Mouse (Mus musculus) hindbrain, embryonic 14.5 days (tissue): ENCODE data around the gene Jam3. TPM values are rescaled to one million over a fixed set of nuclear protein-coding genes. Genes with fewer than 3 reads are reported as not detected.

Experiments
- ATAC-seq: fragments of 200-750 bp; cut with Nextera tagmentation; 2 replicates; pipeline ENCODE4 v1.8.0; 2017; ENCODE audit warnings: moderate number of reproducible peaks, mild to moderate bottlenecking, moderate TSS enrichment, moderate library complexity; ENCODE audit not compliant: low FRiP score
- DNase-seq: peaks from one replicate; pipeline ENCODE4 v3.0.0-alpha.2; 2015; ENCODE audit warnings: low spot score
- H3K27ac ChIP-seq: fragments of 300-500 bp; sonication (generic); 2 replicates; pipeline ENCODE4 v1.5.1; 2014; ENCODE audit warnings: mild to moderate bottlenecking, moderate library complexity
- H3K27me3 ChIP-seq: fragments of 300-500 bp; sonication (generic); 2 replicates; pipeline ENCODE4 v1.6.1; 2014; ENCODE audit warnings: mild to moderate bottlenecking, low read length, mixed read lengths; ENCODE audit not compliant: control insufficient read depth, insufficient read depth
- H3K36me3 ChIP-seq: fragments of 300-500 bp; sonication (generic); replicated peaks from 2 replicates; pipeline ENCODE4 v1.6.1; 2014; ENCODE audit not compliant: control insufficient read depth, insufficient read depth
- H3K4me1 ChIP-seq: fragments of 300-500 bp; sonication (generic); replicated peaks from 2 replicates; pipeline ENCODE4 v1.6.1; 2014; ENCODE audit warnings: antibody characterized with exemption, low read length, mixed read lengths; ENCODE audit not compliant: control insufficient read depth, insufficient read depth
- H3K4me2 ChIP-seq: fragments of 300-500 bp; sonication (generic); replicated peaks from 2 replicates; pipeline ENCODE4 v1.6.1; 2014; ENCODE audit warnings: mild to moderate bottlenecking, moderate library complexity
- H3K4me3 ChIP-seq: fragments of 300-500 bp; sonication (generic); replicated peaks from 2 replicates; pipeline ENCODE4 v1.5.1; 2014; ENCODE audit warnings: mild to moderate bottlenecking, low read length
- H3K9ac ChIP-seq: fragments of 300-500 bp; sonication (generic); 2 replicates; pipeline ENCODE4 v1.6.1; 2014
- H3K9me3 ChIP-seq: fragments of 300-500 bp; sonication (generic); 2 replicates; pipeline ENCODE4 v1.6.1; 2016; ENCODE audit warnings: low read length; ENCODE audit not compliant: control insufficient read depth
- WGBS: fragments of 180-500 bp; shearing (Covaris S2); extraction: QIAGEN DNeasy Blood & Tissue Kit; methylation state at CpG from one replicate; pipeline ENCODE4 v1.1.7; 2014; 5-methylcytosine and 5-hydroxymethylcytosine counted together
- polyA plus RNA-seq: library from polyadenylated mRNA; unstranded; fragments of >200 nt; fragmentation: Nextera tagmentation; extraction: Ambion mirVana; gene quantifications from 2 replicates; pipeline ENCODE4 v1.2.1, GENCODE M21; 2014

Gene Jam3
- polyA plus RNA-seq, 1 experiment from 2014 or later: 46.1 TPM

- Histone ChIP-seq H3K9me3 (no peaks in the 10 kb centered on the region), H3K4me3 (peak overlapping the region; percentile 14), H3K27me3 (no peaks in the 10 kb centered on the region), H3K4me1 (peaks cover 44% of the 10 kb centered on the region), H3K36me3 (no peaks in the 10 kb centered on the region; the same call in 1 of the 2 replicates), H3K9ac (peak overlapping the region; percentile 35; the same call in 1 of the 2 replicates), H3K27ac (peak overlapping the region; percentile 63), H3K4me2 (peak overlapping the region; percentile 41)
- DNase-seq (peak; percentile 44), ATAC-seq (peak; percentile 76)
- 16% methylated on average over 18 of the region's 18 CpGs for WGBS
Observed at GRCm38 (mm10) chr9:27148631-27149471, 6.4 kb downstream of the Jam3 start.

GRCm38 (mm10) chr9:27147946-27148345 lies 7.3 kb downstream of the Jam3 start:
- WGBS: 76% methylated on average over 8 of the region's 8 CpGs
- Histone ChIP-seq H3K4me3 (no peak overlapping the region), H3K4me1 (peaks cover 41% of the 10 kb centered on the region)

GRCm38 (mm10) chr9:27146826-27147225 lies 8.4 kb downstream of the Jam3 start:
- Histone ChIP-seq H3K27ac (no peak overlapping the region), H3K36me3 (peaks cover 7% of the 10 kb centered on the region), H3K4me2 (no peak overlapping the region), H3K9ac (no peak overlapping the region), H3K27me3 (no peaks in the 10 kb centered on the region), H3K9me3 (no peaks in the 10 kb centered on the region), H3K4me3 (no peak overlapping the region), H3K4me1 (peaks cover 36% of the 10 kb centered on the region)
- ATAC-seq (no peak), DNase-seq (no peak)
- WGBS: 96% methylated on average over 2 of the region's 2 CpGs

More at GRCm38 (mm10) chr9:27147946-27148345, 7.3 kb downstream of the Jam3 start:
- no peak overlapping the region for H3K9ac ChIP-seq
- no peaks in the 10 kb centered on the region for H3K27me3 ChIP-seq
- no peaks in the 10 kb centered on the region; the same call in 1 of the 2 replicates for H3K36me3 ChIP-seq
- no peak for DNase-seq
- no peak overlapping the region for H3K4me2 ChIP-seq
- ATAC-seq: no peak
- H3K27ac ChIP-seq: no peak overlapping the region
- H3K9me3 ChIP-seq: no peaks in the 10 kb centered on the region

- Histone ChIP-seq H3K9ac (no peak overlapping the region), H3K4me3 (no peak overlapping the region), H3K4me1 (peaks cover 19% of the 10 kb centered on the region), H3K4me2 (no peak overlapping the region), H3K27me3 (no peaks in the 10 kb centered on the region), H3K27ac (no peak overlapping the region), H3K9me3 (no peaks in the 10 kb centered on the region), H3K36me3 (peaks cover 12% of the 10 kb centered on the region)
- DNase-seq: no peak
- no peak for ATAC-seq
- WGBS: 72% methylated on average over 5 of the region's 5 CpGs
Observed at GRCm38 (mm10) chr9:27144996-27145395, 10.2 kb downstream of the Jam3 start.

GRCm38 (mm10) chr9:27144271-27144840 lies 10.9 kb downstream of the Jam3 start:
- Histone ChIP-seq H3K9me3 (no peaks in the 10 kb centered on the region), H3K9ac (no peak overlapping the region), H3K27me3 (no peaks in the 10 kb centered on the region), H3K4me1 (peaks cover 14% of the 10 kb centered on the region), H3K36me3 (peaks cover 12% of the 10 kb centered on the region), H3K4me3 (no peak overlapping the region), H3K27ac (no peak overlapping the region), H3K4me2 (no peak overlapping the region)
- ATAC-seq: no peak
- WGBS: 82% methylated on average over 4 of the region's 4 CpGs
- no peak for DNase-seq

GRCm38 (mm10) chr9:27140432-27141065 lies 14.7 kb downstream of the Jam3 start:
- H3K27ac ChIP-seq: no peak overlapping the region
- peaks cover 12% of the 10 kb centered on the region for H3K36me3 ChIP-seq
- no peak overlapping the region for H3K4me3 ChIP-seq
- no peak overlapping the region for H3K4me2 ChIP-seq
- ATAC-seq (no peak), DNase-seq (no peak)
- H3K4me1 ChIP-seq: no peaks in the 10 kb centered on the region
- H3K9ac ChIP-seq: no peak overlapping the region
- WGBS: 90% methylated on average over 10 of the region's 10 CpGs
- H3K27me3 ChIP-seq: no peaks in the 10 kb centered on the region
- no peaks in the 10 kb centered on the region for H3K9me3 ChIP-seq

GRCm38 (mm10) chr9:27136651-27137050 lies 18.6 kb downstream of the Jam3 start:
- 90% methylated on average over 8 of the region's 8 CpGs for WGBS
- no peaks in the 10 kb centered on the region for H3K9me3 ChIP-seq
- DNase-seq (no peak), ATAC-seq (no peak)
- no peak overlapping the region for H3K27ac ChIP-seq
- no peaks in the 10 kb centered on the region for H3K4me1 ChIP-seq
- H3K4me3 ChIP-seq: no peak overlapping the region
- no peak overlapping the region for H3K4me2 ChIP-seq
- H3K9ac ChIP-seq: no peak overlapping the region
- H3K27me3 ChIP-seq: no peaks in the 10 kb centered on the region
- H3K36me3 ChIP-seq: peaks cover 4% of the 10 kb centered on the region; the same call in 1 of the 2 replicates

GRCm38 (mm10) chr9:27135372-27135771 lies 19.8 kb downstream of the Jam3 start:
- no peaks in the 10 kb centered on the region for H3K4me1 ChIP-seq
- no peaks in the 10 kb centered on the region for H3K36me3 ChIP-seq
- H3K4me2 ChIP-seq: no peak overlapping the region
- 96% methylated on average over 7 of the region's 7 CpGs for WGBS
- ATAC-seq (no peak), DNase-seq (no peak)
- no peak overlapping the region for H3K9ac ChIP-seq
- no peak overlapping the region for H3K27ac ChIP-seq
- H3K9me3 ChIP-seq: no peaks in the 10 kb centered on the region
- H3K4me3 ChIP-seq: no peak overlapping the region
- no peaks in the 10 kb centered on the region for H3K27me3 ChIP-seq

GRCm38 (mm10) chr9:27134410-27134809 lies 20.8 kb downstream of the Jam3 start:
- WGBS: 76% methylated on average over 1 of the region's 1 CpGs
- Histone ChIP-seq H3K4me1 (no peaks in the 10 kb centered on the region), H3K9me3 (no peaks in the 10 kb centered on the region), H3K9ac (no peak overlapping the region), H3K4me3 (no peak overlapping the region), H3K27me3 (no peaks in the 10 kb centered on the region), H3K36me3 (no peaks in the 10 kb centered on the region), H3K27ac (no peak overlapping the region), H3K4me2 (no peak overlapping the region)
- DNase-seq (peak; percentile 64), ATAC-seq (no peak; the same call in 1 of the 2 replicates)
